In genomic region chr14:12047637-12048036, GRCm38 (mm10) we compare ENCODE assay signal across 23 mouse cellular contexts.
"Had no signal": no experiment of that assay in that cellular context is flagged by ENCODE, and none has a peak within 500 bp of the region (broad histone marks: within the 10 kb centered on the region; RNA-seq: fewer than 3 reads in every experiment).

No protein-coding gene starts in this region.

- H3K27ac ChIP-seq: hindbrain, postnatal 0 days; kidney, postnatal 0 days; layer of hippocampus, adult 2 months; limb, embryonic 10.5 days; limb, embryonic 13.5 days; liver, embryonic 14.5 days; macrophage; midbrain, embryonic 12.5 days; midbrain, embryonic 15.5 days; neural tube, embryonic 12.5 days; neural tube, embryonic 15.5 days; stomach, embryonic 15.5 days had no signal

- H3K4me2 ChIP-seq: limb, embryonic 13.5 days; liver, embryonic 11.5 days; lung, embryonic 14.5 days; midbrain, embryonic 12.5 days; midbrain, embryonic 15.5 days; neural tube, embryonic 12.5 days; neural tube, embryonic 15.5 days; stomach, embryonic 15.5 days had no signal

- H3K4me1 ChIP-seq: limb, embryonic 10.5 days; limb, embryonic 13.5 days; midbrain, embryonic 12.5 days; midbrain, embryonic 15.5 days; neural tube, embryonic 12.5 days; neural tube, embryonic 15.5 days; stomach, embryonic 15.5 days had no signal

- H3K27me3 ChIP-seq: limb, embryonic 13.5 days; midbrain, embryonic 12.5 days; midbrain, embryonic 15.5 days; neural tube, embryonic 12.5 days; neural tube, embryonic 15.5 days; stomach, embryonic 15.5 days had no signal

- H3K9me3 ChIP-seq: limb, embryonic 10.5 days; limb, embryonic 13.5 days; midbrain, embryonic 12.5 days; midbrain, embryonic 15.5 days; neural tube, embryonic 12.5 days; neural tube, embryonic 15.5 days; stomach, embryonic 15.5 days had no signal

- ATAC-seq: hindbrain, postnatal 0 days; inflammation-experienced regulatory T-cells, adult 6 months; liver, postnatal 0 days; lung, postnatal 0 days; midbrain, embryonic 15.5 days had no signal

- DNase-seq: layer of hippocampus, adult 9-11 months; liver, postnatal 0 days; lung, embryonic 14.5 days; right cerebral cortex, adult 18-20 months; right cerebral cortex, postnatal 14 days; right cerebral cortex, postnatal 4 days; spleen, adult 18-20 months; thymus, postnatal 25 days had no signal

- H3K36me3 ChIP-seq: limb, embryonic 10.5 days; limb, embryonic 13.5 days; midbrain, embryonic 12.5 days; midbrain, embryonic 15.5 days; neural tube, embryonic 12.5 days; neural tube, embryonic 15.5 days; stomach, embryonic 15.5 days had no signal

- H3K4me3 ChIP-seq: layer of hippocampus, adult 2 months; limb, embryonic 10.5 days; limb, embryonic 13.5 days; midbrain, embryonic 12.5 days; midbrain, embryonic 15.5 days; neural tube, embryonic 12.5 days; neural tube, embryonic 15.5 days; stomach, embryonic 15.5 days had no signal

- H3K9ac ChIP-seq: limb, embryonic 13.5 days; liver, embryonic 14.5 days; liver, postnatal 0 days; lung, embryonic 14.5 days; midbrain, embryonic 12.5 days; midbrain, embryonic 15.5 days; neural tube, embryonic 12.5 days; neural tube, embryonic 15.5 days; stomach, embryonic 15.5 days had no signal
